Comparison of ENCODE assay signal across 25 mouse cellular contexts in the genomic region with DNA sequence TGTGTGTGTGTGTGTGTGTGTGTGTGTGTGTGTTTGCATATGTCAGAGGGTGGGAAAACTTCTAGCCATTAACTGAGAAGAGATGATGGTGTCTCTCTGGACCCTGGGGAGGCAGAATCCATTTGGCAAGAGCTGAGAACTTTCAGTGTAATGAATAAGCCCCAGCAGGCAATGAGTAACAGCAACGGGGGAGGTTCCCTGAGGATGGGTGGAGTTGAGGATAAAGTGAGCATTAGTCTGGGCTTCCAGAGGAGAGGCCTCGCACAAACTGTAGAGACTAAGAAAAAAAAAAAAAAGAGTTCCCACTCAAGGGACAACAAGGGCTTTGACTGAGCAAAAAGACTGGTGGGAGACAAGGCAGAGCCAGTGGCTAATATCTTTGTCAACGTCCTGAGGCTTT. TPM values are rescaled to one million over a fixed set of nuclear protein-coding genes. Genes with fewer than 3 reads are reported as not detected.
DNase-seq lines count a peak whose midpoint lies in the region.
"Had no signal": no experiment of that assay in that cellular context is flagged by ENCODE, and none has a peak within 500 bp of the region (broad histone marks: within the 10 kb centered on the region; RNA-seq: fewer than 3 reads in every experiment).

No protein-coding gene starts in this region.

- DNase-seq in 3T3-L1 (ENCODE audit: low read depth, low spot score) (peak; percentile 46), NIH3T3 (ENCODE audit: low read depth) (peak; percentile 80)
- peak; percentile 77 to 86 for DNase-seq in kidney, adult 8-10 months
- DNase-seq in kidney, postnatal 25 days = peak; percentile 69 to 77
- no peak for DNase-seq in layer of hippocampus, postnatal 25 days (ENCODE audit: extremely low spot score in 1 of 2, low spot score in 1 of 2)
- no peak for DNase-seq in c-Kit-positive CD71-positive TER-119-positive erythroid progenitor cells, embryonic 14.5 days (ENCODE audit: low spot score)
- no peak for DNase-seq in adrenal gland, adult 18-20 months (ENCODE audit: low spot score in 2 of 2)
- DNase-seq: adrenal gland, adult 2 months; B cell, adult 2 months; cerebellum, adult 2 months; gastrocnemius, postnatal 36 days; heart, adult 2 months; heart, postnatal 36 days; layer of hippocampus, adult 9-11 months; liver, embryonic 13.5 days; lung, embryonic 14.5 days; right cerebral cortex, postnatal 14 days; thymus, adult 2 months; thymus, postnatal 4 days had no signal

RNA-seq across cellular contexts. Expression of a gene that starts 3.8 kb away (rescaled TPM):
- under 1 TPM in 1 of 2 experiments, not detected in 1; 0.22 TPM for total RNA-seq in layer of hippocampus, postnatal 25 days (2021)
- total RNA-seq in adrenal gland, adult 18-20 months (2021) = not detected
- total RNA-seq: adrenal gland, adult 2 months; gastrocnemius, adult 18-20 months; gastrocnemius, postnatal 36 days; heart, adult 2 months; heart, postnatal 36 days; megakaryocyte, adult 5-6 weeks; monocyte, adult 5-6 weeks; neutrophil, adult 5-6 weeks had no signal

RNA-seq across cellular contexts. Expression of a gene that starts 10.1 kb away (rescaled TPM):
- total RNA-seq in layer of hippocampus, postnatal 25 days (2021) = under 1 TPM in 1 of 2 experiments, not detected in 1; 0.22 TPM
- total RNA-seq in adrenal gland, adult 18-20 months (2021) = not detected
- total RNA-seq: adrenal gland, adult 2 months; gastrocnemius, adult 18-20 months; gastrocnemius, postnatal 36 days; heart, adult 2 months; heart, postnatal 36 days; megakaryocyte, adult 5-6 weeks; monocyte, adult 5-6 weeks; neutrophil, adult 5-6 weeks had no signal

RNA-seq across cellular contexts. Expression of a gene that starts 45.4 kb away (rescaled TPM):
- total RNA-seq in layer of hippocampus, postnatal 25 days (2021) = under 1 TPM in 1 of 2 experiments, not detected in 1; 0.07 TPM
- not detected for total RNA-seq in adrenal gland, adult 18-20 months (2021)
- total RNA-seq: adrenal gland, adult 2 months; gastrocnemius, adult 18-20 months; gastrocnemius, postnatal 36 days; heart, adult 2 months; heart, postnatal 36 days; left cerebral cortex, adult 2 months; left cerebral cortex, postnatal 36 days; megakaryocyte, adult 5-6 weeks; monocyte, adult 5-6 weeks; neutrophil, adult 5-6 weeks had no signal

RNA-seq across cellular contexts. Expression of a gene that starts 55.3 kb away (rescaled TPM):
- 10 to 100 TPM; 39.5 to 53.9 TPM for total RNA-seq in layer of hippocampus, postnatal 25 days (2021)
- total RNA-seq in adrenal gland, adult 18-20 months (2021) = 10 to 100 TPM; 30.2 to 37.4 TPM

Comparison
In these comparisons a context has a peak if more than half of its experiments do, and no peak if none do; other contexts are left out.
1. DNase-seq: peak in 3T3-L1 (single experiment), NIH3T3 (single experiment), kidney, adult 8-10 months (2 of 2) and kidney, postnatal 25 days (2 of 2); none in layer of hippocampus, postnatal 25 days (0 of 2), c-Kit-positive CD71-positive TER-119-positive erythroid progenitor cells, embryonic 14.5 days (single experiment) and adrenal gland, adult 18-20 months (0 of 2).